ENCODE assay signal across 14 mouse cellular contexts in genomic region chr6:135865832-135866231, GRCm38 (mm10).
DNase-seq lines count a peak whose midpoint lies in the region; ATAC-seq lines count a peak whose summit lies in the region.
"Had no signal": no experiment of that assay in that cellular context is flagged by ENCODE, and none has a peak within 500 bp of the region (broad histone marks: within the 10 kb centered on the region; RNA-seq: fewer than 3 reads in every experiment).

No protein-coding gene starts in this region.

- DNase-seq in cerebellum, postnatal 10 days, result peak; percentile 36 to 42
- no peak for DNase-seq in cerebellum, adult 18-20 months
- peak; percentile 90 for DNase-seq in brain, adult 2 months (ENCODE audit: low read depth, low spot score)
- DNase-seq in layer of hippocampus, adult 9-10 months (ENCODE audit: low spot score), result peak; percentile 55
- DNase-seq in left cerebral cortex, postnatal 36 days (ENCODE audit: low spot score in 2 of 2), result peak; percentile 70 to 72
- no peak for DNase-seq in liver
- DNase-seq in kidney, postnatal 14 days, result no peak
- DNase-seq in liver, embryonic 11.5 days (ENCODE audit: low spot score), result no peak
- DNase-seq: cerebellum, adult 9-10 months; midbrain, embryonic 14.5 days; spleen, adult 18-20 months had no signal

- no peak overlapping the region for H3K9ac ChIP-seq in liver, embryonic 11.5 days (ENCODE audit: low read depth, low read length)
- H3K9ac ChIP-seq: heart, embryonic 12.5 days; hindbrain, embryonic 15.5 days; neural tube, embryonic 13.5 days had no signal

- no peaks in the 10 kb centered on the region for H3K9me3 ChIP-seq in liver, embryonic 11.5 days (ENCODE audit: control insufficient read depth, low read length)
- H3K9me3 ChIP-seq: heart, embryonic 12.5 days; hindbrain, embryonic 15.5 days; neural tube, embryonic 13.5 days had no signal

- intact Hi-C loops in left cerebral cortex, postnatal 36 days (cut with DNase I), result no loop called here

- H3K36me3 ChIP-seq in liver, embryonic 11.5 days (ENCODE audit: control insufficient read depth, insufficient read depth, low read length), result no peaks in the 10 kb centered on the region
- H3K36me3 ChIP-seq: heart, embryonic 12.5 days; hindbrain, embryonic 15.5 days; neural tube, embryonic 13.5 days had no signal

- H3K4me1 ChIP-seq in liver, embryonic 11.5 days (replicated peaks; ENCODE audit: control insufficient read depth, insufficient read depth, low read length), result no peaks in the 10 kb centered on the region
- H3K4me1 ChIP-seq: heart, embryonic 12.5 days had no signal

- H3K4me3 ChIP-seq in liver, embryonic 11.5 days (ENCODE audit: low read depth, low read length), result no peak overlapping the region
- H3K4me3 ChIP-seq: heart, embryonic 12.5 days; hindbrain, embryonic 15.5 days; neural tube, embryonic 13.5 days had no signal

- ATAC-seq in liver, embryonic 11.5 days (replicated peaks; ENCODE audit: low FRiP score), result no peak

- H3K4me2 ChIP-seq in liver, embryonic 11.5 days, result no peak overlapping the region
- H3K4me2 ChIP-seq: heart, embryonic 12.5 days; hindbrain, embryonic 15.5 days; neural tube, embryonic 13.5 days had no signal

- no peak overlapping the region for H3K27ac ChIP-seq in liver, embryonic 11.5 days (ENCODE audit: low read depth, low read length)
- H3K27ac ChIP-seq: hindbrain, embryonic 15.5 days; neural tube, embryonic 13.5 days had no signal

- whole genome bisulfite sequencing in liver, embryonic 11.5 days, result 79% methylated on average over 7 of the region's 7 CpGs

- no peaks in the 10 kb centered on the region for H3K27me3 ChIP-seq in liver, embryonic 11.5 days (replicated peaks; ENCODE audit: control insufficient read depth, insufficient read depth, low read length)
- H3K27me3 ChIP-seq: heart, embryonic 12.5 days; hindbrain, embryonic 15.5 days; neural tube, embryonic 13.5 days had no signal

Comparison
In these comparisons a context has a peak if more than half of its experiments do, and no peak if none do; other contexts are left out.
1. DNase-seq: peak in cerebellum, postnatal 10 days (2 of 2), brain, adult 2 months (single experiment), layer of hippocampus, adult 9-10 months (single experiment) and left cerebral cortex, postnatal 36 days (2 of 2); none in cerebellum, adult 18-20 months (0 of 2), liver (single experiment), kidney, postnatal 14 days (single experiment) and liver, embryonic 11.5 days (single experiment).